Mouse (Mus musculus): ENCODE measurements around the gene Nup62.
"Not testable (repeated sequence)": the region's sequence is repeated elsewhere in the genome, so short reads cannot be mapped to it uniquely, and the experiment has no call there.

The Nup62 gene

GRCm38 (mm10) chr7:44863982-44864494 lies 48.1 kb downstream of the Nup62 start:
- no peak for DNase-seq (ENCODE audit: low read depth, low spot score)

DNA sequence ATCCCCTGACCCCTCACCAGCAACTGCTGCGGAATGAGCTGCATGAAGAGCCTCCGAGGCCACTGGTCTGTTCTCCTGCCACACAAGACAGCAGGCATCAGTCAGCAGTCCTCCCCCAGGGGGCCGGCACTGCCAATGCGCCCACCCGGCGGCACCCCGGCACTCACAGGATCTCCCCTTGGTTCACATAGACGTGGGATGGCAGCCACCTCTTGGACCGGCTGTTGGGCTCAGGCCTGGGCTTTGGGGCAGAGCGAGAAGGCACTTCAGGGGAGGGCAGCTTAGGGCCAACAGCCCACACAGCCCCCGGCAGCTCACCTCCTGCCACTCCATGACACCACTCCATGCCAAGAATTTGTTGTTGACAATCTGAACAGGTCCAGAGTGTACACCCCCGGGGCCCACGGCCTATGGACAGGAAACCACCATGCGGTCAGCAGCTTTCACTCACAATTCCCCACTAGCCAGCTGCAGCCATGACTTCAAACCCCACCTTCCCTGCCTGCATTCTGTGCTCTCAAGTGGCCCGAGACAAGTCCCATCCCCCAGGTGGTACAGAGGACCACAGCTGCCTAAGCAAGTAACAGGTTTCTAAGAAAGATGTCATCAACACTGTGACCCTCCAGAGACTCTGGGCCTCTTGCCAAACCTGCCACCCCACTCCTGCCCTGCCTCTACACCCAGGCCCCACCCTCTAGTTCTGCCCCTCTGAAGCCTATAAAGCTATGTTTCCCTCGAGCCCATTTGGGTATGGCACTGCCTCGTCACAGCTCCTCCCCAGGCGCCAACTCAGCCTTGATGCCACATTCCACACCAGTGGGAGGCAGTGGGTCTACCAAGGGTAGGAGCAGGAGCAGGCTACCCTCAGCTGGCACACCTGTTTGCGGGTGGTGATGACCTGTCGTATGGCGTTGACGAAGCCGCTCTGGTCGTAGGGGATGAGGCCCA lies 49.0 kb downstream of the Nup62 start:
- DNase-seq (ENCODE audit: low read depth, low spot score), result no peak

DNA sequence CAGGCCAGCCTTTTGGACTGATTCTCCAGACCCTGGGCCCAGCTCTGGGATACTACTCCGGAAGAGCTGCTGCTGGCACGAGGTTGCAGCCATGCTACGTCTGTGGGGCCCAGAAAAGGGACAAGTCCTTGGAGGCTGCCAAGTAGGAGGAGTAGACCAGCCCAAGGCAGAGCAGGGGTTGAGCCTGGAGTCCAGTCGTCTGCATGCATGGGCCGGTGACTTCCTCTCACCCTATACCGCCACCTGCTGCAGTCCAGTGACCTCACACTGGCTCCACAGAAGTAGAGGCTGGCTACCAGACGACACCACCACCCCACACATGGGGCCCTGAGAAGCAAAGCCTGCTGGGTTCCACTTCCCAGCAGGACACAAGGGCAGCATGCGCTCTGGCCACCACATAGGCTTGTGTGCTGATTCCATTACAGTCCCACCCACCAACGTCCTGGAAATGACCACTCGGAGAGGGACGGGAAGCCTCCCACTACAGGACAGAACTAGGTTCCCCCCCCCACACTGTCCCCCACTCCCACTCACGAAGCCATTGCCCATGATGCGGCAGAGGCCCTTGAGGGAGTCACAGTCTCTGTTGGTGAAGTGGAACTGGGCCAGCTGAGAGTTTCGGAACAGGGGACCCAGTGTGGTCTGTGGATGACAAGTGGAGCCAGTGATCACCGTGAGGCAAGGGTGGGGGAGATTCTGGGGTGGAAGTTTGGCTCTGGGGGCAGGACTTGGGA lies 50.6 kb downstream of the Nup62 start:
- no peak for DNase-seq (ENCODE audit: low read depth, low spot score)

DNA sequence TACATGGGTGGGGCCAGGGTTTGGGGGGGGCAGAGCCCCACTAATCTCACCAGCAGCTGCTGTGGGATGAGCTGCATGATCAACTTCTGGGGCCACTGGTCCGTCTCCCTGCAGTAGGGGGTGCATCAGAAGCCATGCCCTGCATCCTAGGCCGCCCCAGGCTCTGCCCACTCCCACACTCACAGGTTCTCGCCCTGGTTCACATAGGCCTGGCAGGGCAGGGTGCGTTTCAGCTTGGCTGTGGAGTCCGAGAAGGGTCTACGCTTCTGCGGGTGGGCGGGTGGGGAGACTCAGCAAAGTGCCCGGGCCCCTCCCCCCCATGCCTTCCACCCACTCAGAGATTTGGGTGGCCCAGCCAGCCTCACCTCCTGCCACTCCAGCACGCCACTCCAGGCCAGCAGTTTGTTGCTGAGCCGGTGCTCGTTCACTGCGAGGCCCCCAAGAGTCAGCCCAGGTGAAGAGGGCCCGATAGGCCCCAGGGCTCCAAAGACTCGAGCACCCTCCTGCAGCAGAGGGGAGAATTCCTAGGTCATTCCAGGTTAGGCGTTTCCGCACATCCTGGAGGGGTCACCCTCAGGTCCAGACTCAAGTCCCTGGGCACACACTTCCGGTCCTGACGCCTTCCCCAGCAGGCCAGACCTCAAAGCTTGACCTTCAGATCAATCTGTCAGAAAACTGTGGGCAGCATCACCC lies 51.3 kb downstream of the Nup62 start:
- DNase-seq (ENCODE audit: low read depth, low spot score), result no peak

GRCm38 (mm10) chr7:44867802-44868201 lies 51.9 kb downstream of the Nup62 start:
- DNase-seq (ENCODE audit: low read depth, low spot score), result no peak

GRCm38 (mm10) chr7:44868465-44868864 lies 52.6 kb downstream of the Nup62 start:
- DNase-seq (ENCODE audit: low read depth, low spot score), result no peak

DNA sequence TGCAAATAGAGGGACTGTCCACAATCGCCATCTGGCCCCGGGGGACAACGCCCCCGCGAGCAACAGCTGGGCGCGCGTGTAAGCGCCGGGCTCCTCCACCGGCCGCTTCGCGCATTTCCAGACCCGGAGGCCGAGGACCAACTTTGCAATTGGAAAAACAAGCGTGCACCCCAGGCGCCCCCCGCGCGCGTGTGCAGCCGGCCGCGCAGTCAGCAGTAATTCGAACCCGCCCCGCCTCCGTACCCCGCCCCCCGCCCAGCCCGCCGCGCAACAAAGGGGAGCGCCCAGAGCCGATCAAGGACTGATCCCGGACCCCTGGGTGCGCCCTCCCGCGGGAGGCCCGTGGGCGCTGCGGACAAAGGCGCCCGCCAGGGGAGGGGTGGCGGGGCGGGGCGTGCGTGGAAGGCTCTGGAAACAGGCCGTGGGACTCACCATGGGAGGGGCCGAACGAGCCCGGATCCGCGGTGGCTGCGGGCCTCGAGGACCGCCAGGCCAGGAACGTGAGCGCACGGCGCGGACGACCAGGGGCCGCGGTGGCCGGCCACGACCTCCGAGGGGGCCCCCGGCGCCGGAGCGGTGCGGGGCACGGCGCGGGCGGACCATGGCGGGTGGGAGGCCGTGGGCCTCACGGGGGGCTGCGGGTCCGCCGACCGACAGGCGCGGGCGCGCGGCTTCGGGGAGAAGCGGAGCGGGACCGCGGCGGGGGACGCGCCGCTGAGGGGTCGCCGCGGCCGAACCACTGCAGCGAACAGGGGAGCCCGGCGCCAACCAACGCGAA lies 53.2 kb downstream of the Nup62 start:
- DNase-seq (ENCODE audit: low read depth, low spot score), result no peak

DNA sequence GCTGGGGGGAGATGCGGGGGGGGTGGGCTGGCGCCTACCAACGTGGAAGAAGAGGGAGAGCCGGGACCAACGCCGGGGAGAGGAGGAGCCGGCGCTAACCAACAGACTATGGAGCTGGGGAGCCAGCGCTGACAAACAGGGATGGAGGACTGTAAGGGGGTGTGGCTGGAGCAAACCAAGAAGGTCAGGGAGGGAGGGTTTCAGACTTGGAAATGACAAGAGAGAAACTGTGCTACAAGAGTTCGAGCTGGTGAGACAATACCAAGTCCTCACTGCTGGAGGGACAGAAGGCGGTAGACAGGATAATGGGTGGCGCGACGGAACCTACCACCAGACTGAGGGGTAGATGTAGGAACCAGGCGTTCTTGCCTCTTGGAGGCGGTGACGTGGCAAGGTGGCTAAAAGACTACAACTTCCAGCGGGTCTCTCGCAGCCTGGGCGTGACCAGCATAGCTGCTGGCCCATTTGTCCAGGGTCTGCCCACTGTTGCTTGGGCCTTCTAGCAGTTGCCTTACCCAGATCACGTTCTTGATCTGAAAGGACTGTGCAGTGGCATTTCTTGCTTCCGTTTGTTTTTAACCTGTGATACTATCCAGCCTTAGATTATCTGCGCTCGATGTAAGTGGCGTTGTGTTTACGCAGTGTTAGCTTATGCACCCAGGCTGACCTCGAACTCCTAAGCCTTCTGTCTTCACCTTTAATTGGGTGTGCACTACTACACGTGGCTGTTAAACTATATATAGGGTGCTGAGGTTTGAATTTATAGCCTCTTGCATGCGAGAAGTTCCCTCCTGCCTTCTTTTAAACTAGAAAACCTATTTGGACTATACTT lies 54.0 kb downstream of the Nup62 start, which contains the start of gene Ptov1:
Gene Ptov1 (minus strand): TSS at position 92 of the 832 bp plus-strand sequence.
- peak; percentile 42 for DNase-seq (ENCODE audit: low read depth, low spot score)

- no peak for DNase-seq (ENCODE audit: low read depth, low spot score)
Observed at GRCm38 (mm10) chr7:44870614-44871013, 54.7 kb downstream of the Nup62 start.

GRCm38 (mm10) chr7:44871181-44871580 lies 55.3 kb downstream of the Nup62 start:
- no peak for DNase-seq (ENCODE audit: low read depth, low spot score)

DNA sequence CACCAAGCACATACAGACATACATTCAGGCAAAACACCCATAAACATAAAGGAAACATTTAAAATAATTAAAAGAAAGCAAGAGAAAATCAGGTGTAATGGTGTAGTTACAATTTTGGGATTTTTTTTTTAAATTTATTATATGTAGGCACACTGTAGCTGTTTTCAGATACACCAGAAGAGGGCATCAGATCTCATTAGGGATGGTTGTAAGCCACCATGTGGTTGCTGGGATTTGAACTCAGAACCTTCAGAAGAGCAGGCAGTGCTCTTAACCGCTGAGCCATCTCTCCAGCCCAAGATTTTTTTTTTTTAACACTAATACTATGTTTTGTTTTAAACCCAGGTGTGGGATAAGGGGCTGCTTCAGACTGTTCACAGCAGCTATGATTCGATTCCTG lies 55.9 kb downstream of the Nup62 start:
- DNase-seq (ENCODE audit: low read depth, low spot score), result not testable (repeated sequence)

DNA sequence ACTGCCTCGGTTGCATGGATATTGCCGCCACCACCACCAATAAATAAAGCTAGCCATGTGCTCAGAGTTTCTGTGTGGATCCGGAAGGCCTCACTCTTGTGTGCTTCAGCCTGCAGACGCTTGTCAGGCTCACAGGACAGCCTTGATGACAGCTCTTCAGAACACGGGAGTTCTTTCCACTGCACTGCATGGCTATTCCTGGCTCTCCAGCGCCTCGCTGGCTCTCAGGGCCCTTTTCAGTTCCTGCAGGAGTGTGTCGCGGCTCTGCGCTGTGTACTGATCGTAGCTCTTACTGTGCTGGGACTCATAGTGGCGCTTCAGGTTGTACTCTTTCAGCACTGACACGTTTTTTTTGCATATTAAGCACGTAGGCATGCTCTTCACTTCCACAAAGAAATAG lies 61.9 kb downstream of the Nup62 start:
- DNase-seq (ENCODE audit: low read depth, low spot score), result no peak
